Mouse (Mus musculus): ENCODE results near the gene Tdrd9.

Gene Tdrd9

DNA sequence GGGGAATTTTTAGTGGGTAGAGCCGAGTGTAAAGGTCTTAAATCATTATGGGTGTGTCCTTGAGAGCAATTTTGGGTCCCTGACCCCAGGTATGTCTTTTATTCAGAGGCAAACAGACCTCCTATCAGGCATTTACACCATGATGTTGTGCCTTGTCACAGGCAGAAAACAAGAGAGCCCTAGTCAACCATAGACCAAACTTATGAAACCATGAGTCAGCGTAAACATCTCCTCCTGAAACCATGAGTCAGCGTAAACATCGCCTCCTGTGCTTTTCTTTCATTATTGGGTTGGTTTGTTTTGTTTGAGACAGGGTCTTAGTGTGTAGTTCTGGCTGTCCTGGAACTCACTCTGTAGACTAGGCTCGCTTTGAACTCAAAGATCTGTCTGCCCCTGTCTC, 131.8 kb downstream of the Tdrd9 start:
- no peak for DNase-seq (ENCODE audit: extremely low spot score, low spot score)

DNA sequence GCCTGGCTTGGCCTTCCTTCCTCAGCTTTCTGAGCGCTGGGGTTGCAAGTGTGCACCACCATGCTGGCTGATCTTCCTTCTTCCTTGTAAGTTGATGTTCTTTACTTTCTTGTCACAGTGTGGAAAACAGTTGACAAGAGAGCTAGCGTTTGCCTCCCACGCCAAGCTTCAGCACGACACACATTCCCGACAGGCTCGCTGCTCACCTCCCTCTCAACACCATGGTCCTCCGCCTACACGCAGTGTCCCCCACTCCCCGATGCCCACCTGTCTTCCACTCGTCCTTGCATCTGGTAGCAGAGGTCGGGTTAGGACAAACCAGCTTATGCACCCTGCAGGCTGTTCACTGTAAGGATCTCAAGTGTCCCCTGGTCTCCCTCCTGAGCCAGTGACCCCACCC, 133.5 kb downstream of the Tdrd9 start:
- no peak for DNase-seq (ENCODE audit: extremely low spot score, low spot score)

DNA sequence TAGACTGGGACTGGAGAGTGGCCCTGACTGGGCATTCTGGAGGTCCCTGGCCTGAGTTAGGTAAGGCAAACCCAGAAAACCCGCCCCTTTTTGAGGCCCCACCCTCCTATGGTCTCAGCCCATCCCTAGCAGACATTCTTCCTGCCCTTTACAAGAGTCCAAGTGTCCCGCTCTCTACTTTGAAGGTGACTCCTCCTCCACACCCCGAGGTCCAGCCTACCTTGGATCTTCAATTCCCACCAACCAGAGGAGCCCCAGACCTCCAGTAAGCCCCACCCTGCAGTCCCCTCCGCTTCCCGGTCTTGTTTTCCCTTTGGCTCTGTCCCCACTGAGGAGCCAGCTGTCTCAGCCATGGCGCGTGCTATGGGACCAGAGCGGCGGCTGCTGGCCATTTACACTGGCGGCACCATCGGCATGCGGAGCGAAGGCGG, 135.2 kb downstream of the Tdrd9 start, which contains the start of gene Aspg:
TSS of gene Aspg (plus strand) at position 139 of the 431 bp plus-strand sequence.
- peak; percentile 51 for DNase-seq (ENCODE audit: extremely low spot score, low spot score)

DNA sequence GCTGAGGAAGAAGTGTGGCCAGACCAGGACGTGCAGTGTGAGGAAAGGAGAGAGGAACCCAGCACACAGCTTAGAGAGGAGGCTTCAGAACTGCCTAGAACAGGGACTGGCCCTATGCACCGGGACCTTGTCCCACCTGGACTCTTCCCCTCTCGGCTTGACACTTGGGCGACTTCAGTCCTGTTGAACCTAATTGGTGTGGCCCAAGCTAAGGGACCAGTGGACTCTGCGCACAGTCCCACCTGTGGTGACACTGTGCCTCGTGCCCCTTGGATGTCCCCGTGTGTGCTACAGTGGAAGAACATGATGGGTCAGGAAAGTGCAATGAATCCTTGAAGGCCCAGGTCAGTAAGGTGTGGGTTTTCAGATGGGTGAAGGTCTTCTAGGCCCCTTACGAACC, 136.3 kb downstream of the Tdrd9 start:
- no peak for DNase-seq (ENCODE audit: extremely low spot score, low spot score)

DNA sequence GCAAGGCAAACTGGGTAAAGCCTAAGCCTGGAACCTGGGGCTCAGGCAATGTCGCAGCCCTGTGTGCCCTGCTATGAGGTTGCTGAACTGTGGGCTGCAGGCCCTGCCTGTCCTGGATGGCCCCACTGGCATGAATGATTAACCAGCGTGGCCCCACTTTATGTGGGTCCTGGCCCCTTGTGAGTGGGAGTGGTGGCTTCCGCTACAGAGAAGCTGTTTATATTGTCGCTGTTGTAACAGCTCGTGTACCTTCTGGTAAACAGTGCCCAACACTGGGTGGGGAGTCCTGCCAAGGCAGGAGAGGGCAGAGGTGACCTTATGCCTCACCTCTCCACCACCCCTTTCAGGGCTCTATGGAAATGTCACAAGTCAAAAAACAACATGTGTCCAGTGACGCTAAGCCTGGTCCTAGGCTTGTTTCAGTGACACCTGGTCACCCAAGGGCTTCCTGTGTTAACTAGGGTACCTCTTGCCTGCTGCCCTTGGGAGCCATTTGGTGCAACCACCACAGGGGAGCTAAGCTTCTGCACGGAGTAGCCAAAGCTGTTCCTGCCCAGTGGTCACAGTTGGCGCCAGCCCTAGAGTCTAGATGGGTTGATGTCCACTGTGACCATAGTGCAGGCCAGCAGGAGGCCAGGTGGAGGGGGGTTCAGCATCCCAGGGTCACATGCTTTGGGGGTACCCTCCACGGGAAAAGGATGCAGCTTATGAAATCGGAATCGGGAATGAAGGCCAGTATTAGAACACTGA, 137.5 kb downstream of the Tdrd9 start:
- no peak for DNase-seq (ENCODE audit: extremely low spot score, low spot score)

DNA sequence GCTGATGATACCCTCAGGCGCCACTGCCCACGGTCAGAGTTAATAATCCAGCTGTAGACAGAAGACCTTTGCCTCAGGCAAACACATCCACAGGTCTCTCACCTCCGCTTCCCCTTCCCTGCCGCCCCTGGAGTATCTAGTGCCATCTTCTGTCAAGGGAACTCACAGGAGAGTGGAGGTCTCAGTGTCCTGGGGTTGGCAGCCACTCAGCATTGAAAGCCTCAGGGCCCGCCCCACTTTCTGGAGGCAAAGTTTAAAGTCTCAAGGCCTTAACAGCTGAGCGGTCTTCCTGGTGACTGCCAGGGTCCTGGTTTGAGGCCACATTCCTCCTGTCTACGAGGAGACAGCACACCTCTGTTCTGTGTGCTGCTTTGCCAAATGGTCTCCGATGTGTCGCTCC, 138.3 kb downstream of the Tdrd9 start:
- no peak for DNase-seq (ENCODE audit: extremely low spot score, low spot score)

DNA sequence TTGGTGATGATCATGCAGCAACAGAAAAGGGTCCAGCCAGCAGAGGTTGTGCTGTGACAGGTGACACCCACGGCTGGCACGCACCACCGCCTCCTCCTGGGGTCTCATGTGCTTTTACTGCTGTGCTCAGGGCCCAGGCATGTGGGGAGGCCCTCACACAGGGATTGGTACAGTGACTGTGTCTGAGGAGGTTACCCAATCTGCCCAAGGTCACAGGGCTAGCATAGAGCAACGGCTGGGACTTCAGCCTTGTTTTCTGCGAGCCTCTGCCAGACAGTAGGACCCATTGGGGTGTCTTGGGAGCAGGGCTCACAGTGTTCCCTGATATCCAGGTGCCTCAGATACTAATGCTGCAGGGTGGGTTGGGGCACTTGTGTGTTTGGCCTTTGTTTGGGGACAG, 140.0 kb downstream of the Tdrd9 start:
- DNase-seq (ENCODE audit: extremely low spot score, low spot score): no peak

DNA sequence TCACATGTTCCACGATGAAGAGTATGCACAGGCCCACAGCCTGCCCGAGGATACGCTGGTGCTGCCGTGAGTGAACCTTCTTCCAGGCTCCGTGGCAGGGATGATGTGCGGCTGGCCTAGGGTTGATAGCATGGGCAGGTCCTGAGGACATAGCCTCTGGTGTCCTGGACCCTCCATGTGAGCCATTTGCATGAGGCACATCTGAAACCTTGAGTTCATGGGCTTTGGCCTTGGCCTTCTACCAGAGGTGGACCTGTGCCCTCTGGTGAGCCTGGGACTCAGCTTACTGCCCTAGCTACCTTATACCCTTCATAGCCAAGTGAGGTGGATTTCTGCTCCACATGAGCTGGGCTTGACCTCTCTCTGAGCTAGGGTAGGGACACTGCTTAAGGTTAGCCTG, 140.9 kb downstream of the Tdrd9 start:
- no peak for DNase-seq (ENCODE audit: extremely low spot score, low spot score)

DNA sequence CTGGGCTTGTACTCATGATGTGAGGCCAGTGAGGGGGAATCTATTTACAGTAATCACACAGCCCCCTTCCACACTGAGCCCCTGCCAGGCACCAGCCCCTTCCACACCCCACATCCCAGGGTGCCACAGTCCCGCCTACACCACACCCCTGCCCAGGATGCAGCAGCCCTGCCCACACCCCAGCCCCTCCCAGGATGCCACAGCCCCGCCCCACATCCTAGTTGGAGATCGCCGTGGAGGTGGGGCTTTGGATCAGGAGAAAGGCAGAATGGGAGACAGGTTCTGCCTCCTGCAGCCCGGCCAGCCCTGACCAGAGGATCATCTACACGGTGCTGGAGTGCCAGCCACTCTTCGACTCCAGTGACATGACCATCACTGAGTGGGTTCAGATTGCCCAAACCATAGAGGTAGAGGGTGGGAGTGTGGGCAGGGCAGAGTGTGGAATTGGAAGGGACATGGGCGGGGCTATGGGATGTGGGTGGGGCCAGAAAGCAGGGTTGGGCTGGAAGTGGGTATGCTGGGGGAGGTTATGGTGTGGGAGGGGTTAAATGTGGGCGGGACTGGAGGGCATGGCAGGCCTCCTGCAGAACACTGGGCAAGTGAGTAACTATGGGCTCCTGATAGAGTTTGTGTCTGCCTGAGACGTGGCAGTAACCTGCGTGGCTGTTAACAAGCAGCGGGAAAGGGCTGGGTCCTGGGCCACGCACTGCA, 141.5 kb downstream of the Tdrd9 start:
- no peak for DNase-seq (ENCODE audit: extremely low spot score, low spot score)

DNA sequence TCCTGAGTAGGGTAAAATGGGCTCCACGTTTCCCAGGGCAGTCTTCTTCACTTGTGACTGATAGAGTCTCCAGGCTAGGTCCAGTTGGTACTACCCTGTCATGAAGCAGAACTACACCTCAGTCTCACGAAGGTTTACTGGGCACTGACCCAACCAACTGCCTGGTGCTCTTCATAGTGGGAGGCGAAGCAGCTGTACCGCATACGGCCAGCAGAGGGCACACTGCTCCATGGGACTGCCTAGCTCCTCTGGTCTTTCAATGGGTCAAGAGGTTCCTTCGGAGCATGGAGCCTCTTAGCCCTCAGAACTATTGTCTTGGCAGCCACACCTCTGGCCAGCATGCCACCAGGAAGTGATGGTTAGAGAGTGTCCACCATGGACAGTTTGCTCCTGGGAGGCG, 142.4 kb downstream of the Tdrd9 start:
- peak; percentile 89 for DNase-seq (ENCODE audit: extremely low spot score, low spot score)

DNA sequence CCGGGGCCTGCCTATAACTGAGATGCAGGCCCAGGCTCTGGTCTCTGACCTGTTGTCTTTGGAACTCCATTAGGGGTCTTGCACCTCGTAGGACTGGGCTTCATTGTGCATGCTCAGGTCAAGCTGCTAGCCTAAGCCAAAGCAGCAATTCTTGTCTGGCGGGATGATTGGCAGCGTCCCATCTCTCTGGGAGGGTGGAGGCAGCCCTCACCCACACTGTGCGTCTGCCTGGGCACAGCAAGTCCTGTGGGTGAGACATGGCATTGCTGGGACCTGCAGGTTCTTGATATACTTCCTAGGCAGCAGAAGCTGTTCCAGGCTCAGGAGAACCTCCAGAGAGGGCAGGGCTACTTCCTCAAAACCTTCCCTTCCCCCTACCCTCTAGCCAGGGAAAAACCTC, 145.6 kb downstream of the Tdrd9 start:
- no peak for DNase-seq (ENCODE audit: extremely low spot score, low spot score)

DNA sequence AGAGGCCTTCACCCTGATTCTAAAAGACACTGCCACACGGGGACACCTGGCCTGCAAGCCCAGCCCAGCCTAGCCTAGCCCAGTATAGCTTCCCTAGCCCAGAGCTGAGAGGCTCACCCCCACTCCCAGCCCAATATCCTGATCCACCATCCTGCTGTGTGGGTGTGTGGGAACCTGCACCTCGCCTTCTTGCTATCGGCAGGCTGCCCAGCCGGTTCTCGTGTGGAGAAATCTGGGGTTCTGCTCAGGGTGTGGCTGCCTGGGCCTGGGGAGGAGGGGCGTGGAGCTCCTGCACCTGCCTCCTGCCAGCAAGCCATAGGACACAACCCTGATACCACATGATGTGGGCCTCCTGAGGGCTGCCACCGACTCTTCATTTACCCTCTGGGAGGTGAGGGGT, 146.3 kb downstream of the Tdrd9 start:
- no peak for DNase-seq (ENCODE audit: extremely low spot score, low spot score)
